Mouse (Mus musculus) limb, embryonic 12.5 days (tissue): Measurements from ENCODE around the gene Rnf181. TPM values are rescaled to one million over a fixed set of nuclear protein-coding genes. Genes with fewer than 3 reads are reported as not detected.

Experiments used
- ATAC-seq: fragments of 200-750 bp; cut with Nextera tagmentation; 2 replicates; pipeline ENCODE4 v1.8.0; 2017; ENCODE audit warnings: low read depth, moderate TSS enrichment; ENCODE audit not compliant: insufficient number of reproducible peaks, insufficient read depth, low FRiP score, low TSS enrichment
- H3K27ac ChIP-seq: fragments of 300-500 bp; sonication (generic); 2 replicates; pipeline ENCODE4 v1.5.1; 2016; ENCODE audit warnings: mild to moderate bottlenecking, moderate library complexity
- H3K27me3 ChIP-seq: fragments of 300-500 bp; sonication (generic); 2 replicates; pipeline ENCODE4 v1.6.1; 2016; ENCODE audit warnings: mild to moderate bottlenecking, moderate library complexity
- H3K36me3 ChIP-seq: fragments of 300-500 bp; sonication (generic); 2 replicates; pipeline ENCODE4 v1.6.1; 2016; ENCODE audit warnings: mild to moderate bottlenecking, moderate library complexity
- H3K4me1 ChIP-seq: fragments of 300-500 bp; sonication (generic); replicated peaks from 2 replicates; pipeline ENCODE4 v1.6.1; 2016
- H3K4me2 ChIP-seq: fragments of 300-500 bp; sonication (generic); 2 replicates; pipeline ENCODE4 v1.6.1; 2016; ENCODE audit warnings: mild to moderate bottlenecking, moderate library complexity
- H3K4me3 ChIP-seq: fragments of 300-500 bp; sonication (generic); replicated peaks from 2 replicates; pipeline ENCODE4 v1.5.1; 2016; ENCODE audit warnings: mild to moderate bottlenecking
- H3K9ac ChIP-seq: fragments of 300-500 bp; sonication (generic); replicated peaks from 2 replicates; pipeline ENCODE4 v1.6.1; 2016; ENCODE audit warnings: mild to moderate bottlenecking, moderate library complexity
- H3K9me3 ChIP-seq: fragments of 300-500 bp; sonication (generic); 2 replicates; pipeline ENCODE4 v1.6.1; 2016; ENCODE audit warnings: mild to moderate bottlenecking, moderate library complexity
- WGBS: fragments of 180-500 bp; shearing (Covaris S2); methylation state at CpG from one replicate; pipeline ENCODE4 v1.1.7; 2016; 5-methylcytosine and 5-hydroxymethylcytosine counted together
- polyA plus RNA-seq: library from polyadenylated mRNA; unstranded; fragments of >200 nt; fragmentation: Nextera tagmentation; extraction: Ambion mirVana; gene quantifications from 2 replicates; pipeline ENCODE4 v1.2.1, GENCODE M21; 2016

Gene Rnf181
- 89.1 and 93.4 TPM in 2 replicates for polyA plus RNA-seq

- Histone ChIP-seq H3K9me3 (no peaks in the 10 kb centered on the region), H3K4me3 (no peak within 1 kb of the TSS), H3K36me3 (no peaks in the 10 kb centered on the region), H3K27ac (no peak within 1 kb of the TSS), H3K27me3 (no peaks in the 10 kb centered on the region), H3K9ac (no peak within 1 kb of the TSS), H3K4me1 (peaks cover 6% of the 10 kb centered on the region; the same call in 1 of the 2 replicates), H3K4me2 (no peak within 1 kb of the TSS)
- 75% methylated on average over 4 of the region's 4 CpGs for WGBS
- ATAC-seq = no peak
Measured at GRCm38 (mm10) chr6:72366844-72367443, at the start of gene Rnf181. Gene Rnf181 (minus strand): TSS chr6:72366956.

- ATAC-seq = no peak
- Histone ChIP-seq H3K27ac (no peak overlapping the region), H3K4me2 (no peak overlapping the region), H3K9ac (no peak overlapping the region), H3K27me3 (no peaks in the 10 kb centered on the region), H3K36me3 (peaks cover 53% of the 10 kb centered on the region), H3K4me3 (no peak overlapping the region), H3K4me1 (peaks cover 7% of the 10 kb centered on the region), H3K9me3 (no peaks in the 10 kb centered on the region)
- WGBS = 87% methylated on average over 7 of the region's 7 CpGs
Measured at GRCm38 (mm10) chr6:72415964-72416772, 49.4 kb upstream of the Rnf181 start.

- Histone ChIP-seq H3K27me3 (no peaks in the 10 kb centered on the region), H3K4me2 (peak overlapping the region; percentile 79), H3K9me3 (no peaks in the 10 kb centered on the region), H3K36me3 (peaks cover 43% of the 10 kb centered on the region), H3K4me3 (peak overlapping the region; percentile 86), H3K4me1 (peaks cover 7% of the 10 kb centered on the region), H3K9ac (peak overlapping the region; percentile 84; the same call in 1 of the 2 replicates), H3K27ac (no peak overlapping the region)
- WGBS = 85% methylated on average over 5 of the region's 5 CpGs
- ATAC-seq = no peak
Measured at GRCm38 (mm10) chr6:72415181-72415580, 48.4 kb upstream of the Rnf181 start.

- Histone ChIP-seq H3K9me3 (no peaks in the 10 kb centered on the region), H3K27ac (peak within 1 kb of the TSS; percentile 53), H3K4me3 (peak within 1 kb of the TSS; percentile 86), H3K27me3 (no peaks in the 10 kb centered on the region), H3K4me1 (peaks cover 7% of the 10 kb centered on the region), H3K36me3 (peaks cover 34% of the 10 kb centered on the region), H3K9ac (peak within 1 kb of the TSS; percentile 84), H3K4me2 (peak within 1 kb of the TSS; percentile 79)
- peak; percentile 94 for ATAC-seq
- 2% methylated on average over 33 of the region's 33 CpGs for WGBS
Measured at GRCm38 (mm10) chr6:72414076-72414756, 47.5 kb upstream of the Rnf181 start, which contains the start of gene Ggcx. Gene Ggcx (plus strand): TSS chr6:72414308.

GRCm38 (mm10) chr6:72410518-72410917, 43.8 kb upstream of the Rnf181 start:
- no peaks in the 10 kb centered on the region for H3K36me3 ChIP-seq
- H3K9ac ChIP-seq = no peak overlapping the region
- H3K9me3 ChIP-seq = no peaks in the 10 kb centered on the region
- 85% methylated on average over 7 of the region's 7 CpGs for WGBS
- no peaks in the 10 kb centered on the region; the same call in 1 of the 2 replicates for H3K27me3 ChIP-seq
- no peak for ATAC-seq
- H3K4me2 ChIP-seq = no peak overlapping the region
- no peak overlapping the region for H3K4me3 ChIP-seq
- peaks cover 7% of the 10 kb centered on the region for H3K4me1 ChIP-seq
- H3K27ac ChIP-seq = no peak overlapping the region

GRCm38 (mm10) chr6:72410003-72410402, 43.2 kb upstream of the Rnf181 start:
- Histone ChIP-seq H3K4me3 (no peak overlapping the region), H3K27me3 (no peaks in the 10 kb centered on the region; the same call in 1 of the 2 replicates), H3K4me2 (no peak overlapping the region), H3K9ac (no peak overlapping the region), H3K9me3 (no peaks in the 10 kb centered on the region), H3K4me1 (peaks cover 2% of the 10 kb centered on the region), H3K27ac (no peak overlapping the region), H3K36me3 (no peaks in the 10 kb centered on the region)
- WGBS = 27% methylated on average over 1 of the region's 1 CpGs
- no peak for ATAC-seq

GRCm38 (mm10) chr6:72409567-72409966, 42.8 kb upstream of the Rnf181 start:
- H3K4me3 ChIP-seq = no peak overlapping the region
- H3K4me2 ChIP-seq = no peak overlapping the region
- H3K4me1 ChIP-seq = no peaks in the 10 kb centered on the region
- H3K36me3 ChIP-seq = no peaks in the 10 kb centered on the region
- ATAC-seq = no peak
- H3K27me3 ChIP-seq = no peaks in the 10 kb centered on the region; the same call in 1 of the 2 replicates
- no peaks in the 10 kb centered on the region for H3K9me3 ChIP-seq
- WGBS = 19% methylated on average over 3 of the region's 3 CpGs
- no peak overlapping the region for H3K9ac ChIP-seq
- no peak overlapping the region for H3K27ac ChIP-seq

GRCm38 (mm10) chr6:72407119-72407518, 40.4 kb upstream of the Rnf181 start:
- under 1% methylated on average over 5 of the region's 5 CpGs for WGBS
- ATAC-seq = peak; percentile 39; the same call in 1 of the 2 replicates

GRCm38 (mm10) chr6:72405356-72405755, 38.6 kb upstream of the Rnf181 start:
- no peak overlapping the region for H3K4me2 ChIP-seq
- no peak overlapping the region for H3K27ac ChIP-seq
- H3K4me3 ChIP-seq = no peak overlapping the region
- H3K9ac ChIP-seq = no peak overlapping the region
- H3K27me3 ChIP-seq = no peaks in the 10 kb centered on the region; the same call in 1 of the 2 replicates
- no peaks in the 10 kb centered on the region for H3K9me3 ChIP-seq
- no peak for ATAC-seq
- H3K4me1 ChIP-seq = no peaks in the 10 kb centered on the region
- WGBS = 76% methylated on average over 7 of the region's 7 CpGs
- H3K36me3 ChIP-seq = no peaks in the 10 kb centered on the region

More at GRCm38 (mm10) chr6:72407119-72407518, 40.4 kb upstream of the Rnf181 start:
- H3K4me1 ChIP-seq = no peaks in the 10 kb centered on the region
- no peak overlapping the region for H3K4me2 ChIP-seq
- H3K9me3 ChIP-seq = no peaks in the 10 kb centered on the region
- H3K27ac ChIP-seq = no peak overlapping the region
- H3K9ac ChIP-seq = no peak overlapping the region
- H3K27me3 ChIP-seq = no peaks in the 10 kb centered on the region; the same call in 1 of the 2 replicates
- no peak overlapping the region for H3K4me3 ChIP-seq
- H3K36me3 ChIP-seq = no peaks in the 10 kb centered on the region

- no peak overlapping the region for H3K9ac ChIP-seq
- no peaks in the 10 kb centered on the region for H3K9me3 ChIP-seq
- H3K27me3 ChIP-seq = no peaks in the 10 kb centered on the region; the same call in 1 of the 2 replicates
- H3K27ac ChIP-seq = no peak overlapping the region
- no peaks in the 10 kb centered on the region for H3K36me3 ChIP-seq
- no peaks in the 10 kb centered on the region for H3K4me1 ChIP-seq
- no peak overlapping the region for H3K4me3 ChIP-seq
- 12% methylated on average over 7 of the region's 7 CpGs for WGBS
- no peak for ATAC-seq
- H3K4me2 ChIP-seq = no peak overlapping the region
Measured at GRCm38 (mm10) chr6:72401875-72402274, 35.1 kb upstream of the Rnf181 start.

GRCm38 (mm10) chr6:72399967-72400366, 33.2 kb upstream of the Rnf181 start:
- Histone ChIP-seq H3K4me3 (no peak overlapping the region), H3K27me3 (no peaks in the 10 kb centered on the region), H3K27ac (no peak overlapping the region), H3K9me3 (no peaks in the 10 kb centered on the region), H3K36me3 (no peaks in the 10 kb centered on the region), H3K9ac (no peak overlapping the region), H3K4me2 (no peak overlapping the region), H3K4me1 (no peaks in the 10 kb centered on the region)
- WGBS = 45% methylated on average over 2 of the region's 2 CpGs
- ATAC-seq = no peak
